Mouse (Mus musculus) midbrain, postnatal 0 days (tissue): ENCODE results near the gene Dtd2. TPM values are rescaled to one million over a fixed set of nuclear protein-coding genes. Genes with fewer than 3 reads are reported as not detected.

Source experiments
- ATAC-seq: fragments of 200-750 bp; cut with Nextera tagmentation; 2 replicates; pipeline ENCODE4 v1.8.0; 2017; ENCODE audit warnings: moderate number of reproducible peaks, mild to moderate bottlenecking, moderate TSS enrichment, moderate library complexity; ENCODE audit not compliant: low FRiP score
- DNase-seq: peaks from one replicate; pipeline ENCODE4 v3.0.0-alpha.2; 2015; ENCODE audit warnings: low spot score
- H3K27ac ChIP-seq: fragments of 300-500 bp; sonication (generic); 2 replicates; pipeline ENCODE4 v1.5.1; 2014; ENCODE audit warnings: low read depth, mild to moderate bottlenecking, low read length, mixed read lengths
- H3K27me3 ChIP-seq: fragments of 300-500 bp; sonication (generic); 2 replicates; pipeline ENCODE4 v1.6.1; 2014; ENCODE audit warnings: low read length, control low read depth, mixed read lengths; ENCODE audit not compliant: insufficient read depth
- H3K36me3 ChIP-seq: fragments of 300-500 bp; sonication (generic); 2 replicates; pipeline ENCODE4 v1.6.1; 2014; ENCODE audit warnings: low read length, control low read depth, mixed read lengths; ENCODE audit not compliant: insufficient read depth
- H3K4me1 ChIP-seq: fragments of 300-500 bp; sonication (generic); 2 replicates; pipeline ENCODE4 v1.6.1; 2014; ENCODE audit warnings: mild to moderate bottlenecking, control low read depth, antibody characterized with exemption, low read length, mixed read lengths; ENCODE audit not compliant: insufficient read depth
- H3K4me2 ChIP-seq: fragments of 300-500 bp; sonication (generic); 2 replicates; pipeline ENCODE4 v1.6.1; 2014; ENCODE audit warnings: low read depth, mild to moderate bottlenecking, low read length, mixed read lengths; ENCODE audit not compliant: poor library complexity, severe bottlenecking
- H3K4me3 ChIP-seq: fragments of 300-500 bp; sonication (generic); 2 replicates; pipeline ENCODE4 v1.5.1; 2014; ENCODE audit warnings: low read depth, mild to moderate bottlenecking, low read length, moderate library complexity
- H3K9ac ChIP-seq: fragments of 300-500 bp; sonication (generic); replicated peaks from 2 replicates; pipeline ENCODE4 v1.6.1; 2014; ENCODE audit warnings: mild to moderate bottlenecking, low read length, moderate library complexity, mixed read lengths; ENCODE audit not compliant: poor library complexity, severe bottlenecking
- H3K9me3 ChIP-seq: fragments of 300-500 bp; sonication (generic); 2 replicates; pipeline ENCODE4 v1.6.1; 2016; ENCODE audit warnings: low read length, control low read depth
- CTCF ChIP-seq: IDR thresholded peaks from 2 replicates; pipeline ENCODE4 v1.5.1; 2016; ENCODE audit warnings: antibody characterized with exemption, mild to moderate bottlenecking
- WGBS: fragments of 180-500 bp; shearing (Covaris S2); extraction: QIAGEN DNeasy Blood & Tissue Kit; methylation state at CpG from one replicate; pipeline ENCODE4 v1.1.7; 2014; 5-methylcytosine and 5-hydroxymethylcytosine counted together
- polyA plus RNA-seq: library from polyadenylated mRNA; unstranded; fragments of >200 nt; fragmentation: Nextera tagmentation; extraction: Ambion mirVana; gene quantifications from 2 replicates; pipeline ENCODE4 v1.2.1, GENCODE M21; 2015
- total RNA-seq: library from RNA; depleted of rRNA; stranded (reverse); fragments of >200 nt; gene quantifications from 2 replicates; pipeline ENCODE4 v1.2.3, GENCODE M21; 2014

Gene Dtd2
- total and polyA plus RNA-seq, 2 experiments from 2014 or later, result 11.6 to 33.2 TPM

DNA sequence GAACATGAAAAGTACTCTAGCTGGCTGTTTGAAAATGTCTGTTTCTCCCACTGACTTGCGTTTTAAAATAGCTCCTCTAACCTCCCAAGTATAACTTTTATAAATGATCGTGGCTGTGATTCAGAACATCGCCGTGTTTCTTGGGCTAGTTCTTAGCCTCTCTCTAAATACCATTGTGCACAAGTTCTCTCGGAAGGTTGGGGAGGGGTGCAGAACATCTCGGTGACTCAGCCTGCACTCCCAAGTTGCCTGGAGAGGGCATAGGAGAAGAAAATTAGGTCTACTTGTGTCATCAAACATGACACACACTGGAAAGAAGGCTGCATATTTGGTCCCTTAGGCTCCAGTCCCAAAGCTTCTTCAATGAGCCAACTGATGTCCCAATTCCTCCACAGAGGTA lies 26.0 kb upstream of the Dtd2 start:
- no peak overlapping the region for H3K4me2 ChIP-seq
- no peak overlapping the region for H3K27ac ChIP-seq
- H3K36me3 ChIP-seq, result no peaks in the 10 kb centered on the region
- no peaks in the 10 kb centered on the region for H3K27me3 ChIP-seq
- ATAC-seq, result no peak
- H3K4me3 ChIP-seq, result no peak overlapping the region
- H3K4me1 ChIP-seq, result no peaks in the 10 kb centered on the region
- no peak for DNase-seq
- no peak for TF ChIP-seq CTCF
- H3K9ac ChIP-seq, result no peak overlapping the region
- WGBS, result 94% methylated on average over 6 of the region's 6 CpGs
- H3K9me3 ChIP-seq, result no peaks in the 10 kb centered on the region

- H3K27ac ChIP-seq, result no peak within 1 kb of the TSS
- no peaks in the 10 kb centered on the region for H3K9me3 ChIP-seq
- H3K27me3 ChIP-seq, result no peaks in the 10 kb centered on the region
- no peak within 1 kb of the TSS for H3K9ac ChIP-seq
- no peak for TF ChIP-seq CTCF
- no peak within 1 kb of the TSS for H3K4me2 ChIP-seq
- ATAC-seq, result no peak
- no peaks in the 10 kb centered on the region for H3K4me1 ChIP-seq
- DNase-seq, result no peak
- WGBS, result 94% methylated on average over 3 of the region's 3 CpGs
- no peak within 1 kb of the TSS for H3K4me3 ChIP-seq
- no peaks in the 10 kb centered on the region for H3K36me3 ChIP-seq
These were observed 21.7 kb upstream of the Dtd2 start, which contains the start of gene Gpr33 for GRCm38 (mm10) chr12:52027963-52028362. TSS of gene Gpr33 (minus strand) at chr12:52028063.

DNA sequence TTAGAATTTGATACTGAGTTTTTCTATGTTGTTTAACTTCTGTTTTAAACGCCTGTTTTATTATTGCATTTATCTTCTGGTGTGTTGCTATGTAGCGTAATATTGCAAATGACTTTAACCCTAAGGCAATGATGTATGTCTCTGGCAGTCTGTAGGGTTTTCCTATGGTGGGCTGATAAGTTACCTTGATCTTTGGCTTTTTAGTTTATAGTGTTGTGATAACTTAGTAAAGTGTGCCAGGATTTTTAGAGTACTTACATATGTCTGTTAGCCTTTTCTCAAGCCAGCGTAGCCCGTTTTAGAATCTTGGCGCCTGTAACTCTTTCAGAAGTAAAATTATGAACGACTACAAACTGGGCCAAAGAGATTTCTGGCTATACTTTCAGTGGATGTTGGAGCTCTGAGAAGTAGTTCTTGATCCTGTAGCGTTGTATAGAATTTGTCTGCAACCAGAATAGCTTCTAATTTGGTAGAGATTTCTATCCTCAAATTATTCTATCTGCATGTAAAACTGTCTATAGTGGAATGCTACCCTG lies 8.3 kb upstream of the Dtd2 start:
- H3K27ac ChIP-seq, result no peak overlapping the region
- WGBS, result 91% methylated on average over 7 of the region's 7 CpGs
- no peak for ATAC-seq
- no peaks in the 10 kb centered on the region for H3K4me1 ChIP-seq
- no peaks in the 10 kb centered on the region for H3K27me3 ChIP-seq
- H3K36me3 ChIP-seq, result no peaks in the 10 kb centered on the region
- H3K4me3 ChIP-seq, result no peak overlapping the region
- H3K4me2 ChIP-seq, result no peak overlapping the region
- TF ChIP-seq CTCF, result no peak
- no peak overlapping the region for H3K9ac ChIP-seq
- no peak for DNase-seq
- H3K9me3 ChIP-seq, result no peaks in the 10 kb centered on the region

GRCm38 (mm10) chr12:52014044-52014443 lies 7.7 kb upstream of the Dtd2 start:
- WGBS, result 88% methylated on average over 11 of the region's 11 CpGs
- H3K9me3 ChIP-seq, result no peaks in the 10 kb centered on the region
- ATAC-seq (no peak), DNase-seq (no peak)
- no peak overlapping the region for H3K27ac ChIP-seq
- no peaks in the 10 kb centered on the region for H3K4me1 ChIP-seq
- no peak overlapping the region for H3K9ac ChIP-seq
- H3K27me3 ChIP-seq, result no peaks in the 10 kb centered on the region
- H3K4me3 ChIP-seq, result no peak overlapping the region
- no peaks in the 10 kb centered on the region for H3K36me3 ChIP-seq
- no peak for TF ChIP-seq CTCF
- H3K4me2 ChIP-seq, result no peak overlapping the region

GRCm38 (mm10) chr12:52013274-52013673 lies 7.0 kb upstream of the Dtd2 start:
- Histone ChIP-seq H3K4me3 (no peak overlapping the region), H3K4me2 (no peak overlapping the region), H3K27ac (no peak overlapping the region), H3K9me3 (no peaks in the 10 kb centered on the region), H3K4me1 (no peaks in the 10 kb centered on the region), H3K27me3 (no peaks in the 10 kb centered on the region), H3K9ac (no peak overlapping the region), H3K36me3 (no peaks in the 10 kb centered on the region)
- ATAC-seq (no peak), DNase-seq (no peak)
- TF ChIP-seq CTCF, result no peak
- 76% methylated on average over 9 of the region's 9 CpGs for WGBS

DNA sequence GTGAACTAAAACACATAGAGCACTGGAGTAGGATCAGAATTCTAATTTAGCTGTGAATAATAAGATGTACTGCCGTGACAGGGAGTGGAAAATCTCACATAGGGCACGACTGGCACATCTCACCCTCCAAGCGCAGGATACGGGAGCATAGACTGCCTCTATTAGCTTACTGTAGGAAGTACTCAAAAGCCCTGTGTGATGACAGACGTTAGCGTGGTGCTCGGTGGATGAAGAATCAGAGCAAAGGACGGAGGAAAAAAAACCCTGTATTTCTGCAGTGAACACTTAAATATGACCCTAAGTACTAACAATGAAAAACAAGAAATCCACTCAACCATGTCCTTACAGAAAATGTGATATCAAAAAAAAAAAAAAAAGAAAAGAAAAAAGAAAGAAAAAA lies 5.9 kb upstream of the Dtd2 start:
- Histone ChIP-seq H3K27me3 (no peaks in the 10 kb centered on the region), H3K9ac (no peak overlapping the region), H3K9me3 (no peaks in the 10 kb centered on the region), H3K27ac (no peak overlapping the region), H3K4me3 (no peak overlapping the region), H3K4me2 (no peak overlapping the region), H3K36me3 (no peaks in the 10 kb centered on the region), H3K4me1 (no peaks in the 10 kb centered on the region)
- TF ChIP-seq CTCF, result no peak
- ATAC-seq (no peak), DNase-seq (no peak)
- 76% methylated on average over 8 of the region's 8 CpGs for WGBS
